Mouse (Mus musculus): ENCODE measurements around the gene Pspn. TPM values are rescaled to one million over a fixed set of nuclear protein-coding genes. Genes with fewer than 3 reads are reported as not detected.

Gene Pspn
- polyA plus RNA-seq, 1 experiment from 2014 or later = 1.1 TPM

DNA sequence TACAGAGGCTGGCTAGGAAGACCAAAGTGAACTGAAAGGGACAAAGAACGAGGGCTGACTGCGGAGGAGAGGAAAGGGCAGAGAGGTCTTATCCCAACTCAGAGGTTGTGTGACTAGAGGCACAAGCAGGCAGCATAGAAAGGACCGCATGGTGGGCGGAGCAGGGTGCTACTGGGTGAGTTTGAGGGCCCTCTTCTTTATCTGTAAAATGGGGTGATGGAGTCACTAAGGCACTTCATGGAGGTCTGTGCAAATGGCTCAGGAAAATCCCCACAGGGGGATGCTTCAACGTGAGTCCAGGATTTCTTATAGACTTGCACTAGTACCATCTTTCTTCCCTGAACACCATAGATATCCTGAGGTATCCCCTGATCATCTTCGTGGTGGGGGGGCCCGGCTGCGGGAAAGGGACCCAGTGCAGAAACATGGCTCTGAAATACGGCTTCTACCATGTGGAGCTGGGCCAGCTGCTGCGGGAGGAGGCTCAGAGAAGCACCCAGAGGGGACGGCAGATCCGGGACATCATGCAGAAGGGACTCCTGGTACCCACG, 12.5 kb upstream of the Pspn start:
- H3K27ac ChIP-seq (replicated peaks) = peak overlapping the region; percentile 94

DNA sequence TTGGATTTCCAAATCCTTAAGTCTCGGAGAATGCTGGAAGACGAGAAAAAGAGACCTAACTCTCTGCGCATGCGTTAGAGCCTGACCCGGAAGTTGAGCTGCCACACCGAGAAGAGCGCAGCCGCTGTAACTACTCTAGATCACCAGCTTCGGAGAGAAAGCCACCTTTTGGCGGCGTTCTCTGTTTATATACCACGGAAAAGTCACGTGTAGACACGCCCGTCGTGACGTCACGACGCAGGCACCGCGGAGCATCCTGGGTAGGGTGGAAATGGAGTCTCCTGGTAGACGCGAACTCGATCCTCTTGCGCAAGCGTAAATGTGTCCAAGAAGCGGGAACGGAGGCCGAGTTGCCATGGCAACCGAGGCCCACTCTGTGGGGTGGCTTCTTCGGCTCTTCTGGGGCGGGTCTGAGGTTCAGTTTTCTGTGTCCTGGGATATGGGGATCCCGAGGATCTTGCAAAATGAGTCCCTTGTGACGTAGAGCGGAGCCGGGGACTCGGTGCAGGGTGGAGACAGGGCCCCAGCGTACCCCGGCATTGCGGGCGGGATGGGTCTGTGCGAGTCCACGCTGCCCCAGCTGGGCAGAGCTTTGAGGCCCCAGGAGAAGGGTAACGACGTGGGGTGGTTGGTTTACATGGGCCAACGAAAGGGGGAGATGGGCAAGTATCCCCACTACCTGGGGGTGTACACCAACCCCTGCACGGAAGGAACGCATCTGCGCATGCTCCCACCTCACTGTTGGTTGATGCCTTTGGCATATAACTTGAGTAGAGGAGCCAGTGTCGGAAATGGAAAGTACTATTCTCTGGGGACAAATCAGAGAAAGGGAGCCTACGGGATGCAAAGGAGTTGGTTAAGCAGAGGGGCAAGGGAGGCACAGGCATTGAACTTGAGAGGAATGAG, 11.7 kb upstream of the Pspn start, which contains the start of the genes Gtf2f1 and Gm17949:
Gene Gtf2f1, minus strand, starts transcription at position 53 of the 906 bp plus-strand sequence.
Gene Gm17949, plus strand, starts transcription at position 234 of the 906 bp plus-strand sequence.
- Histone ChIP-seq H3K36me3 (replicated peaks) (peaks cover 29% of the 10 kb centered on the region), H3K4me3 (peak within 1 kb of the TSS; percentile 80), H3K27me3 (replicated peaks; ENCODE audit: low read depth, poor library complexity, severe bottlenecking) (no peaks in the 10 kb centered on the region), H3K27ac (replicated peaks) (peak within 1 kb of the TSS; percentile 94), H3K4me1 (peaks cover 23% of the 10 kb centered on the region), H3K9me3 (no peaks in the 10 kb centered on the region)
- under 1% methylated on average over 51 of the region's 51 CpGs for WGBS
- DNase-seq (ENCODE audit: low spot score) = peak; percentile 97

More for the DNA sequence above, 12.5 kb upstream of the Pspn start:
- no peaks in the 10 kb centered on the region for H3K27me3 ChIP-seq (replicated peaks; ENCODE audit: low read depth, poor library complexity, severe bottlenecking)
- peak overlapping the region; percentile 80 for H3K4me3 ChIP-seq
- DNase-seq (ENCODE audit: low spot score) = no peak
- H3K9me3 ChIP-seq = no peaks in the 10 kb centered on the region
- 73% methylated on average over 13 of the region's 13 CpGs for WGBS
- H3K4me1 ChIP-seq = peaks cover 23% of the 10 kb centered on the region
- H3K36me3 ChIP-seq (replicated peaks) = peaks cover 20% of the 10 kb centered on the region

DNA sequence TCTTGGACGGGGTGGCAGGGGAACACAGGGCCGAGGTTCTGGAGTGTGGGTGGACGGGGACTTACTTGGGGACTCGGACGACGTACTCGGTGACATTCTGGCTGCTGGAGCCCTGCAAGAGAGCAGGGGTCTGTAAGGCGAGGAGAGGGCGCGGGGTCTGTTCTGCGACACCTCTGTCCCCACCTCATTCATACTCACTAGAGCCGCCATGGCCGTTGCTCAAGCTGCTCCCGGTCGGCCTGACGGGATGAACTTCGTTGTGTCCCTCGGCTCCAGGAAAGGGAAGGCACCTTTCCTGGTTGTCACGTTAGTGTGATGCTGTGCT, 11.1 kb upstream of the Pspn start:
- Histone ChIP-seq H3K27me3 (replicated peaks; ENCODE audit: low read depth, poor library complexity, severe bottlenecking) (no peaks in the 10 kb centered on the region), H3K36me3 (replicated peaks) (peaks cover 35% of the 10 kb centered on the region), H3K4me1 (peaks cover 23% of the 10 kb centered on the region), H3K27ac (replicated peaks) (peak overlapping the region; percentile 94), H3K4me3 (peak overlapping the region; percentile 80), H3K9me3 (no peaks in the 10 kb centered on the region)
- DNase-seq (ENCODE audit: low spot score) = no peak
- WGBS = 1% methylated on average over 19 of the region's 19 CpGs

DNA sequence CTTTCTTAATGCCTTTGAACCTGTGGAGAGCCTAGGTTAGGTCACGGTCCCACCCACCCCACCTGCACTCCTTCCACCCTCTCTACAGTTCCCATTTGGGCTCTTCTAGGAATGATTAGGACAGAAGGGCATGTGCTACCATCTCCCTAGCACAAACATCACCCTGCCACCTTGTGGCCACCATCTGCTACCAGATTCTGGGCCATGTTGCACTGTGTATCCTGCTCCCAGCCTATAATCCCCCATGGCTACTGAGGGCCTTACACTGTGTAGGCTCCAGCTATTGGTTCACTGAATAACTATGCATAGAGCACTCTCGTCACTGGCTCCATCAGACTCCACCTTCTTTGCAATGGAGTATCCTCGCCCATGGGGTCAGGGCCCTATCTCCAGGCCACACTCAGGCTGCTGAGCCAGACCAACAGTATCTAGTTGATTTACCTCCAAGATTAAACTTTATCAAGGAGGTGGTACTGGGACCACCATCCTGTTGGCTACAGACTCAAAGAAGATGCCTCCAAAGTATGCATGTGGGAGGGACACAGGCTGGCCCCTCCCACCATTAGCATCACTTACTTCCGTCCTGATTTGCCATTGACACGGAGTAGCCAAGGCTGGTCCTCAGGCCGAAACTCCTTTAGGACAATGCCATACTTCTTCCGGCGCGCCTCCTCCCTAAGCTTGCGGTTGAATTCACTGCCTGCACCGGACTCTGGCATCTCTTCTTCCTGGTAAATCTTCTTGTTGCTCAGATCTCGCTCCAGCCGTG, 7.5 kb upstream of the Pspn start:
- DNase-seq (ENCODE audit: low spot score) = no peak
- WGBS = 93% methylated on average over 13 of the region's 13 CpGs
- no peak overlapping the region for H3K4me3 ChIP-seq
- H3K4me1 ChIP-seq = peaks cover 19% of the 10 kb centered on the region
- H3K36me3 ChIP-seq (replicated peaks) = peaks cover 70% of the 10 kb centered on the region
- H3K9me3 ChIP-seq = no peaks in the 10 kb centered on the region
- H3K27me3 ChIP-seq (replicated peaks; ENCODE audit: low read depth, poor library complexity, severe bottlenecking) = no peaks in the 10 kb centered on the region
- no peak overlapping the region for H3K27ac ChIP-seq (replicated peaks)

DNA sequence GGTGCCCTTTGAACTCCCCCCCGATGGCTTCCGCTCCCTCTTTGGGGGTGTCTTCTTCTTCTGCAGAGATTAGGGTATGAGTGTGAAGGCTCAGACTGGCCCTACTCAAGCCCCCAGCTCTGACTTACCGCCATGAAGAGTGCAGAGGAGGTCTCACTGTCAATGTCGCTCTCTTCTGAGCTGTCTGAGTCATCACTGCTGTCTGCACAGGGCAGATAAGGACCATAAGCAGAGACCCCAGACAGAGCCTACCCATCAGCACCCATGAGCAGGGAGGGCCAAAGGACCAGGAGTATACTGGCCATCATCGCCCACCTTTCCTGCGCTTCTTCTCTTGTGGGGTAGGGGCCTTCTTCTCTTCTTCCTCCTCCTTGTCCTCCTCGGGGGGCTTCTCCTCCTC, 4.2 kb upstream of the Pspn start:
- peaks cover 97% of the 10 kb centered on the region for H3K36me3 ChIP-seq (replicated peaks)
- H3K9me3 ChIP-seq = no peaks in the 10 kb centered on the region
- no peaks in the 10 kb centered on the region for H3K4me1 ChIP-seq
- H3K27ac ChIP-seq (replicated peaks) = no peak overlapping the region
- no peaks in the 10 kb centered on the region for H3K27me3 ChIP-seq (replicated peaks; ENCODE audit: low read depth, poor library complexity, severe bottlenecking)
- 89% methylated on average over 7 of the region's 7 CpGs for WGBS
- H3K4me3 ChIP-seq = no peak overlapping the region
- no peak for DNase-seq (ENCODE audit: low spot score)

DNA sequence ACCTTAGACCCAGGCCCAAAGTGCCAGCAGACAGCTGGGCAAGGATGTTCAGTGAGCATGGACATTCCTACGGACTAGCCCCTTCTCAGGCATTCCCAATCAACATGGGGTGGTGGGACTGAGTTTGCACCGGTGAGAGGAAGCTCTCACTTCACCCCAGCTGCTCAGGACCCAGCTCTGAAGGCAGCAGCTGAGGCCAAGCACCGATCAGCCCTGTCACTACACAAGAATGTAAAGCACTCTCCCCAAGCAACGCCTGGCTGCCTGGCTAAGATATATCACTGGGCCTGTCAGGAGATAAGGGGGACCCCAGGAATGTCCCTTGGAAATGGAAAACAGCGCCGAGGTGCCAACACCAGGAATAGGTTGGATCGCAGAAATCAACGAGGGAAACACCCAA, 1.4 kb upstream of the Pspn start:
- Histone ChIP-seq H3K9me3 (no peaks in the 10 kb centered on the region), H3K4me1 (peaks cover 15% of the 10 kb centered on the region), H3K36me3 (replicated peaks) (peaks cover 84% of the 10 kb centered on the region), H3K27me3 (replicated peaks; ENCODE audit: low read depth, poor library complexity, severe bottlenecking) (no peaks in the 10 kb centered on the region), H3K27ac (replicated peaks) (no peak overlapping the region), H3K4me3 (no peak overlapping the region)
- WGBS = 81% methylated on average over 8 of the region's 8 CpGs
- no peak for DNase-seq (ENCODE audit: low spot score)

DNA sequence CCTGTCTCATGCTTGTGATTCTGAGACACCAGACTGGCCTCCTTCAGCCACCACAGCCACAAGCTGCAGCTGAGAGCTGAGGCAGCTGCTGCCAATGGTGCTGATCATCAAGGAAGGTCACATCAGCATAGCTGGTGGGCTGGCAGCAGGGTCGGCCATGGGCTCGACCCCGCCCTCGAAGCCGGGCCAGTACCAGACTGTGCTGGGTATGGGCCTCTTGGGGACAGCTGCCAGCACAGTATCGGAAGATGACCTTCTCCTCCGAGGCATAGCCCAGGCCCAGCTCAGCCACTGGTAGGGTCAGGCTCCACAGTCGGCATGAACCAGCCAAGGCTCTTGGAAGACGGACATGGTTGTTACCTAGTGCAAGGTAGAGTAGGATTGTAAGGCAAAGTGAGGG, 404 bp downstream of the Pspn start:
- no peaks in the 10 kb centered on the region for H3K9me3 ChIP-seq
- no peak for DNase-seq (ENCODE audit: low spot score)
- no peak overlapping the region for H3K27ac ChIP-seq (replicated peaks)
- H3K36me3 ChIP-seq (replicated peaks) = peaks cover 84% of the 10 kb centered on the region
- H3K27me3 ChIP-seq (replicated peaks; ENCODE audit: low read depth, poor library complexity, severe bottlenecking) = no peaks in the 10 kb centered on the region
- no peak overlapping the region for H3K4me3 ChIP-seq
- H3K4me1 ChIP-seq = peaks cover 15% of the 10 kb centered on the region
- 93% methylated on average over 9 of the region's 9 CpGs for WGBS

DNA sequence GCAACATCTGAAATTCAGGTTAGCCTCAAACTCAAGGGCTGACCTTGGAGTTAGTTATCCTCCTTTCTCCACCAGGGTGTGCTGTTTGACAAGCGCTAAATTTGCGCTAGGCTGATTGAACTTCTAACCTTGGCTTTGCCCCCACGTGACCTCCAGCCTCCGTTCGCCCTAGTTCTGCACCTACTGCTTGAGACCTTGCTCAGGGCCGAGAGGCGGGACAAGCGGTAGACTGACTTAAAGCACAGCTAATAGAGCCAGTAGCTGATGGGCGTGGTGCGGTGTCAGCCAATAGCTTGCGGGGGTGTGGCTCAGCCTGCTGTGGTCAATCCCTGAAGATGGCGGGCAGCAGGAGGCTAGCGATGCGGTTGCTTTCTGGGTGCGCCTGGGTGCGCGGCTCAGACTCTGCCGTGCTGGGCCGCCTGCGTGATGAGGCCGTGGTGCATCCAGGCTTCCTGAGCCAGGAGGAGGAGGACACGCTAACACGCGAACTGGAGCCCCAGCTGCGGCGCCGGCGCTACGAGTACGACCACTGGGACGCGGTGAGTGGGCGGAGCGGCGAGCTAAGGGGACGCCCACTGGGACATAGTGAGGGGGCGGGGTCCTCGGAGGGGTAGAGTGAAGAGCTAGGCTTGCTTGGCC, 2.7 kb downstream of the Pspn start, which contains the start of gene Alkbh7:
Gene Alkbh7, plus strand, starts transcription at position 311 of the 639 bp plus-strand sequence.
- Histone ChIP-seq H3K9me3 (no peaks in the 10 kb centered on the region), H3K4me3 (peak within 1 kb of the TSS; percentile 68), H3K4me1 (peaks cover 15% of the 10 kb centered on the region), H3K27ac (replicated peaks) (peak within 1 kb of the TSS; percentile 81), H3K36me3 (replicated peaks) (peaks cover 84% of the 10 kb centered on the region), H3K27me3 (replicated peaks; ENCODE audit: low read depth, poor library complexity, severe bottlenecking) (no peaks in the 10 kb centered on the region)
- peak; percentile 96 for DNase-seq (ENCODE audit: low spot score)
- WGBS = under 1% methylated on average over 38 of the region's 38 CpGs

DNA sequence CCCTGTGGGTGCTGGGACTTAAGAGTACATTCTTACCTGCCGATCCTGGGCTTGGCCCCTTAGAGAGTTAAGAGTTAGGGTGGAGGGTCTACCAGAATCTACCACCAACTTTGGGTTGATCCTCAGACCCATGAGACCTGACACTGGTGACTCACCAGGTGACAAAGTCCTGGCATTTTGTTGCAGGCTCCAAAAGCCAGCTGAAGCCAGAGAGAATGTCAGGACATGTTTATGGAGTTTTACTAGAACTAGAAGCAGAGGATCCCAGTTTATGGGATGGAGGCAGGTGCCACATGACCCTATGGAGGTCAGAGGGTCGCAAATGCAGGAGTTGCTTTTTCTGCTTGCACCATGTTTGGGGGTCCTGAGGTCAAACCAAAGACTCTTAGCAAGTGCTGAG, 3.3 kb downstream of the Pspn start:
- H3K4me1 ChIP-seq = peaks cover 19% of the 10 kb centered on the region
- 75% methylated on average over 2 of the region's 2 CpGs for WGBS
- peak overlapping the region; percentile 68 for H3K4me3 ChIP-seq
- DNase-seq (ENCODE audit: low spot score) = no peak
- H3K27ac ChIP-seq (replicated peaks) = no peak overlapping the region
- H3K36me3 ChIP-seq (replicated peaks) = peaks cover 85% of the 10 kb centered on the region
- no peaks in the 10 kb centered on the region for H3K9me3 ChIP-seq
- no peaks in the 10 kb centered on the region for H3K27me3 ChIP-seq (replicated peaks; ENCODE audit: low read depth, poor library complexity, severe bottlenecking)

DNA sequence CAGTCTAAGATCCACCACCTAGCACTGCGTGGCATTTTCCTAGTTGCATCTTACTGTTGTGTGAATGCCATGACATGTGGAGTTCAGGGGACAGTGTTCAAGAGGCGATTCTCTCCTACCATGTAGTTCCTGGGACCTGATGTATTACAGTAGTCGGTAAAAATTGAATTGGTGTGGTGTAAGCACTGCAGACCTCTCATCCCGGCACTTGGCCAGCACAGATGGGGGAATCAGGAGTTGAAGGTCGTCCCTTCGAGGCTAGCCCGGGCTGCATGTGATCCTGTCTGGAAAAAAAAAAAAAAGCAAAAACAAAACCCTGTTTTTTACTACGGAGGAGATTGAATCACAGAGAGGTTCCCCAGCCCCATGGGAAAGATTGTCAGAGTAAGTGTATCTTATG, 4.8 kb downstream of the Pspn start:
- Histone ChIP-seq H3K4me1 (peaks cover 26% of the 10 kb centered on the region), H3K36me3 (replicated peaks) (peaks cover 76% of the 10 kb centered on the region), H3K9me3 (no peaks in the 10 kb centered on the region), H3K27ac (replicated peaks) (no peak overlapping the region), H3K4me3 (no peak overlapping the region), H3K27me3 (replicated peaks; ENCODE audit: low read depth, poor library complexity, severe bottlenecking) (no peaks in the 10 kb centered on the region)
- 90% methylated on average over 8 of the region's 8 CpGs for WGBS
- no peak for DNase-seq (ENCODE audit: low spot score)

DNA sequence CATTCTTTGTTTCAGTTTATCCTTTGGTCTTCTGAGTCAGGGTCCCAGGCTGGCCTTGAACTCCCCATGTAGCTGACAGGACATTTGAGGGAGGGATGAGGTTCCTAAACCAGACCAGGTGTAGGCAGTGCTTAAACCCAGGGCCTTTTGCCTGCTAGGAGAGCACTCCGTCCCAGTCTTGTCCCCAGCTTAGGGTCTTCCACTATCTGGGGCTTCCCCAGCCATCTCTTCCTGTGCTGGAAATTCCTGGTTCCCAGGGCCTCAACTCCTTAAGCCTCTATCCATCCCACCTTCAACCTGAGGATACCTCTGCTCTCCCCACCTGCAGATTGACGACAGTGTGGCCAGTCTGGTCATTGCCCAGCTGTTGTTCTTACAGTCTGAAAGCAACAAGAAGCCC, 8.9 kb downstream of the Pspn start:
- Histone ChIP-seq H3K4me1 (peaks cover 13% of the 10 kb centered on the region), H3K27me3 (replicated peaks; ENCODE audit: low read depth, poor library complexity, severe bottlenecking) (no peaks in the 10 kb centered on the region), H3K36me3 (replicated peaks) (peaks cover 50% of the 10 kb centered on the region), H3K9me3 (no peaks in the 10 kb centered on the region), H3K4me3 (peak overlapping the region; percentile 89), H3K27ac (replicated peaks) (peak overlapping the region; percentile 91)
- no peak for DNase-seq (ENCODE audit: low spot score)
- 73% methylated on average over 2 of the region's 2 CpGs for WGBS

DNA sequence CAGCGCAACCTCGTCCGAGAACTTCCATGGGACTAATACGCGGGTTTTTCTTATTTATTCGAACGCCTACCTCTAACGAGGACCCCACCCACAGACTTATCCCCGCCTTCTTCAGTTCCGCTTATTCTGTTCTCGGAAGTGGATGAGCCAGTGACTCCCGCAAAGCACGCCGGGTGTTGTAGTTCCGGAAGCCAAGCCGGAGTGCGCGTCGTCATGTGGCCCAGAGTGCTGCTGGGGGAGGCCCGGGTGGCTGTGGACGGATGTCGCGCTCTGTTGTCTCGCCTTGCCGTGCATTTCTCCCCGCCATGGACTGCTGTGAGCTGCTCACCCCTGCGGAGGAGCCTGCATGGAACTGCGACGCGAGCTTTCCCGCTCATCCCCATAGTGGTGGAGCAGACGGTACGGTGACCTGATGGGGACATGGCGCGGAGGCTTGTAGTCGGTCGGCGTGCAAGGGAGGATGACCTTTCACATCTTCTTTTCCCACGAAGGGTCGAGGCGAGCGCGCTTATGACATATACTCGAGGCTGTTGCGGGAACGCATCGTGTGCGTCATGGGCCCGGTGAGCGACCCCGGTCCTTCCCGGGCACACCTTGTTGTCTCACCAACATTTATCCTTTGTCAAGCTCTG, 9.6 kb downstream of the Pspn start, which contains the start of gene Clpp:
Gene Clpp, plus strand, starts transcription at position 191 of the 632 bp plus-strand sequence.
- Histone ChIP-seq H3K27ac (replicated peaks) (peak within 1 kb of the TSS; percentile 91), H3K9me3 (no peaks in the 10 kb centered on the region), H3K36me3 (replicated peaks) (peaks cover 43% of the 10 kb centered on the region), H3K4me3 (peak within 1 kb of the TSS; percentile 89), H3K27me3 (replicated peaks; ENCODE audit: low read depth, poor library complexity, severe bottlenecking) (no peaks in the 10 kb centered on the region), H3K4me1 (peaks cover 13% of the 10 kb centered on the region)
- DNase-seq (ENCODE audit: low spot score) = peak; percentile 93
- under 1% methylated on average over 52 of the region's 52 CpGs for WGBS

Data from embryonic facial prominence, embryonic 10.5 days (tissue).